Mouse (Mus musculus) small intestine, adult 2 months (tissue): ENCODE results near the gene Dhrs1. TPM values are rescaled to one million over a fixed set of nuclear protein-coding genes. Genes with fewer than 3 reads are reported as not detected.
A peak's percentile ranks its signal among the peaks of the same experiment; 100 is the strongest.

ENCODE experiments used
- H3K27ac ChIP-seq: fragments of 200-500 bp; 2 replicates; pipeline ENCODE4 v1.5.1; 2012; ENCODE audit warnings: low read depth, low read length, control low read depth, inconsistent platforms; ENCODE audit not compliant: insufficient read depth
- H3K27me3 ChIP-seq: fragments of 200-500 bp; 2 replicates; pipeline ENCODE4 v1.6.1; 2012; ENCODE audit warnings: mild to moderate bottlenecking, moderate library complexity, low read length, inconsistent platforms; ENCODE audit not compliant: control insufficient read depth, insufficient read depth
- H3K36me3 ChIP-seq: fragments of 200-500 bp; 2 replicates; pipeline ENCODE4 v1.6.1; 2012; ENCODE audit warnings: mild to moderate bottlenecking, low read length, control low read depth, inconsistent platforms; ENCODE audit not compliant: control insufficient read depth, insufficient read depth
- H3K4me1 ChIP-seq: fragments of 200-500 bp; 2 replicates; pipeline ENCODE4 v1.6.1; 2012; ENCODE audit warnings: low read length, inconsistent platforms, mixed read lengths; ENCODE audit not compliant: control insufficient read depth, insufficient read depth, insufficient read length
- H3K4me3 ChIP-seq: fragments of 200-500 bp; 2 replicates; pipeline ENCODE4 v1.5.1; 2012; ENCODE audit warnings: low read depth, mild to moderate bottlenecking, control low read depth, inconsistent platforms, low read length, moderate library complexity
- CTCF ChIP-seq: fragments of 200-500 bp; IDR thresholded peaks from 2 replicates; pipeline ENCODE4 v1.5.1; 2012; ENCODE audit warnings: low read depth, mild to moderate bottlenecking, control low read depth, inconsistent platforms, low read length, moderate library complexity, mixed read lengths; ENCODE audit not compliant: insufficient replicate concordance, insufficient read length; ENCODE audit errors: extremely low read depth
- POLR2A ChIP-seq: fragments of 200-500 bp; IDR thresholded peaks from 2 replicates; pipeline ENCODE4 v1.6.1; 2012; ENCODE audit warnings: low read depth, mild to moderate bottlenecking, control low read depth, inconsistent platforms, low read length, moderate library complexity
- WGBS: fragments of 180-500 bp; shearing (Covaris S2); methylation state at CpG from one replicate; pipeline ENCODE4 v1.1.7; 2018; 5-methylcytosine and 5-hydroxymethylcytosine counted together
- polyA plus RNA-seq: library from polyadenylated mRNA; depleted of rRNA; stranded (reverse); fragments of >200 nt; gene quantifications from 2 replicates; pipeline ENCODE4 v1.2.3, GENCODE M21; 2012

Gene Dhrs1
- polyA plus RNA-seq, 1 experiment, result 223 TPM

DNA sequence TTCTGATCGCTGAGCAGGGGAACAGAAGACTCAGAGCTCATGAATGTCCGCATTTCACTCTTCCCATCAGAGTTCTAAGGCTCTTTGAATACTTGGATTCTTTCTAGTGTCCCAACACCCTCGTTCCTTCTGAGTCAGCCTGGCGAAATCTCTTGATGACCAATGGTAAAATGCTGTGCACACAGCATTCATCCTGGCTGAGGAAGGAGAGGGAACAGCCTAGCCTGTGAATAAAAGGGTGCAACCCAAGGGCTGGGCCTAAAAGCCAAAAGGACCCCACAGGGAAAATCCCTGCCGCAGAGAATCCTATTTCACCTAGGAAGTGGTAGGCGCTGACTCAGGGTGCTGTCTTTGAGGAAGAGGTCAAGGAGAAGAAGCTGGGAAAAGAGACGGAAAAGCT lies 15.4 kb downstream of the Dhrs1 start:
- no peaks in the 10 kb centered on the region for H3K36me3 ChIP-seq
- H3K4me1 ChIP-seq, result peaks cover 19% of the 10 kb centered on the region; the same call in 1 of the 2 replicates
- H3K4me3 ChIP-seq, result no peak overlapping the region
- WGBS, result 90% methylated on average over 7 of the region's 7 CpGs
- no peak overlapping the region for H3K27ac ChIP-seq
- TF ChIP-seq POLR2A, result no peak
- TF ChIP-seq CTCF, result no peak
- H3K27me3 ChIP-seq, result no peaks in the 10 kb centered on the region

DNA sequence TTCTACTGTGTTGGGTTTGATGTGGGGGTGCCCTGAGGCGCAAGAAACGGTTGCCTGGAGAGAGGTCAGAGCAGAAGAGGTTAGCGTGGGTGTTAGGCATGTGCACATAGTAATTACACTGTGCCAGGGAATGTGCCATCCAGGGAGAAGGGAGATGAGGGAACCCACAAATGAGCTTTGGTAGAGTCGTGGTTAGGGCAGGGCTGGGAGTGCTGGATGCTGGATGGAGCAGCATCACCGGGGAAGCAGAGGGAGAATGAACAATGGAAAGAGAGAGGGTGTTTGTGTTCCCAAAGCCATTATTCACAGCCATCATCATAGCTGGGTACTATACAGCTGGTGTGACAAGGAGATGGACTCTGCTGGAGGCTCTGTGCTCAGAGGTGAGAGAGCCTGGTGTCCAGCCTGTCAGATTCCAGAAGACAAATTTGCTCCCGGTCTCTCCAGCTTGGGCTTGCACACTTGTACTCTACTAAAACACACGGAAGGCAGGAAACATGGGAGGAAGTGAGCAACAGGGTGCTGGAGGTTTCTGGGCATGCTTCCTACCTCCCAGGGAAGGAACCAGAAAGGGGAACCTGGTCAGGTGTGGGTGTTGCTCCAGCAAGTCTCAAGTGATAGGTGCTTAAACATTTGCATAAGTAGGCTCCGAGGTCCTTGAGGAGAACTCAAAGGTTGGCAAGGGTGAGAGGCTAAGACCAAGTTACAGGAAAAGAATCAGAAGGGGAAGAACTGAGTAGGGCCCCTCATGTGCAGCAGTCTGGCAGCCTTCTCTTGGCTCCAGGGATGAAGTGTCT lies 17.4 kb downstream of the Dhrs1 start:
- WGBS, result 52% methylated on average over 8 of the region's 8 CpGs
- Histone ChIP-seq H3K4me3 (no peak overlapping the region), H3K27ac (no peak overlapping the region), H3K4me1 (peaks cover 8% of the 10 kb centered on the region; the same call in 1 of the 2 replicates), H3K36me3 (no peaks in the 10 kb centered on the region), H3K27me3 (no peaks in the 10 kb centered on the region)
- no peak for TF ChIP-seq CTCF
- no peak for TF ChIP-seq POLR2A

DNA sequence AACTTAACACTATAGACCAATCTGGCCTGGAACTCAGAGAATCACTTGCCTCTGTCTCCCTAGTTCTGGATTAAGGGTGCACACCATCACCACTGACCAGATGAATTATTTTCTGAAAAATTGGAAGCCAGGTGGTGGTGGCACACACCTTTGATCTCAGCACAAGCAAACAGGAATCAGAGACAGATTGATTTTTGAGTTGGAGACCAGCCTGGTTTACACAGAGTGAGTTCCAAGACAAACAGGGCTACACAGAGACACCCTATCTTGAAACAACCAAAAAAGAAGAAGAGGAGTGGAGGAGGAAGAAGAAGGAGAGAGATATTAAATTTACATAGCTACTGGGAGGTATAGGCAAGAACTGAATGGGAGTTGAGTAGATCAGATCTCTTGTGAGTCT lies 19.2 kb downstream of the Dhrs1 start:
- Histone ChIP-seq H3K36me3 (no peaks in the 10 kb centered on the region), H3K27ac (no peak overlapping the region), H3K4me3 (no peak overlapping the region), H3K27me3 (no peaks in the 10 kb centered on the region), H3K4me1 (peaks cover 12% of the 10 kb centered on the region; the same call in 1 of the 2 replicates)
- TF ChIP-seq CTCF, result no peak
- TF ChIP-seq POLR2A, result no peak

- Histone ChIP-seq H3K4me1 (peaks cover 12% of the 10 kb centered on the region; the same call in 1 of the 2 replicates), H3K27ac (peak overlapping the region; percentile 44), H3K36me3 (peaks cover 3% of the 10 kb centered on the region; the same call in 1 of the 2 replicates), H3K4me3 (no peak overlapping the region), H3K27me3 (no peaks in the 10 kb centered on the region)
- WGBS, result 11% methylated on average over 8 of the region's 8 CpGs
- TF ChIP-seq POLR2A (no peak), CTCF (no peak)
Observed at GRCm38 (mm10) chr14:55724411-55724871, 21.0 kb downstream of the Dhrs1 start.

DNA sequence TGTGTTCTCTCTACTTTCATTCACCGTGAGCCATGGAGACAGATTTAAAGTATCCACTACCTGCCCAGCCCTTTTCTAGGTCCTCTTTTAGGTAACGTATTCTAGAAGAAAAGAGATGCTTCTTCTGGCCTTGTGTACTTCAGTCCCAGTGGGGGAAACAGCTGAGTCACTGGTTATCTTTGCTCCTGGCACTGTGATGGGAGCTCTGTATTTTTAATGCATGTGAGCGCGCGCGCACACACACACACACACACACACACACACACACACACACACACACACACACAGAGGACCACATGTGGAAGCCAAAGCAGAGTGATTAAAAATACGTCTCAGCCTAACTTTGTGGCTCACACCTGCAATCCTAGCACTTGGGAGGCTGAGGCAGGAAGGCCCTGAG lies 22.1 kb downstream of the Dhrs1 start:
- WGBS, result 94% methylated on average over 7 of the region's 7 CpGs
- no peak overlapping the region for H3K27ac ChIP-seq

GRCm38 (mm10) chr14:55722438-55722945 lies 23.0 kb downstream of the Dhrs1 start:
- no peak for TF ChIP-seq POLR2A
- no peak for TF ChIP-seq CTCF
- Histone ChIP-seq H3K27me3 (no peaks in the 10 kb centered on the region), H3K4me1 (peaks cover 9% of the 10 kb centered on the region; the same call in 1 of the 2 replicates), H3K36me3 (peaks cover 15% of the 10 kb centered on the region), H3K4me3 (no peak overlapping the region), H3K27ac (no peak overlapping the region)
- 52% methylated on average over 8 of the region's 8 CpGs for WGBS

More for the DNA sequence above, 22.1 kb downstream of the Dhrs1 start:
- no peaks in the 10 kb centered on the region for H3K27me3 ChIP-seq
- no peak overlapping the region for H3K4me3 ChIP-seq
- peaks cover 11% of the 10 kb centered on the region; the same call in 1 of the 2 replicates for H3K36me3 ChIP-seq
- no peak for TF ChIP-seq CTCF
- peaks cover 12% of the 10 kb centered on the region; the same call in 1 of the 2 replicates for H3K4me1 ChIP-seq
